Mouse (Mus musculus) embryonic stem cell, embryonic (primary cell): ENCODE data around the gene Syt7.

ENCODE experiments used
- CTCF ChIA-PET, 4 experiments: fragments of 300-600 bp in 2 of 4; fragments of 350-600 bp in 2 of 4; sonication (Branson Sonifier 250); formaldehyde crosslinking; loops; one replicate each; lab custom pipeline; 2022; ENCODE audit warnings: inconsistent platforms in 2 of 4; lab: Charles Lee
- POLR2A ChIA-PET, 4 experiments: fragments of 300-600 bp in 2 of 4; fragments of 350-600 bp in 2 of 4; sonication (Branson Sonifier 250); formaldehyde crosslinking; loops; one replicate each; lab custom pipeline; 2022; ENCODE audit warnings: antibody characterized with exemption in 4 of 4, inconsistent platforms in 1 of 4; lab: Charles Lee

Syt7 gene

DNA sequence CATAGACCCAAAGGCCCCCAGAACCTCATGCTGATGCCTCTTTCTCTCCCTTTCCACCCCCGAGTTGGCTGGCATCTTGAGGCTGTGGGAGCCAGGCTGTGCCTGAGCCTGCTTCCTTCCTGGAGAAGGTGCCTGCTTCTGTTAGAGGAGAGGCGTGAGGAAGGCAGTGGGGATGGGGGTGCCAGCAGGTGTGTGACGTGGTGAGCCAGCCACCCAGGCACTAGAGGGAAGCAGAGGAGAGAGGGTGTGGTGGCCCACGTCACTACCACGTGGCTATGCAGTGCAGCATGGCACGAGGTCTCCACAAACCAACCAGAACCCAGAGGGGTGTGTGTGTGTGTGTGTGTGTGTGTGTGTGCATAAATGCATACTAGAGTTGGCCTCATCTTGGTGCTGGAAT, 9.4 kb downstream of the Syt7 start:
- CTCF ChIA-PET = no interaction called here
- POLR2A ChIA-PET = no interaction called here

DNA sequence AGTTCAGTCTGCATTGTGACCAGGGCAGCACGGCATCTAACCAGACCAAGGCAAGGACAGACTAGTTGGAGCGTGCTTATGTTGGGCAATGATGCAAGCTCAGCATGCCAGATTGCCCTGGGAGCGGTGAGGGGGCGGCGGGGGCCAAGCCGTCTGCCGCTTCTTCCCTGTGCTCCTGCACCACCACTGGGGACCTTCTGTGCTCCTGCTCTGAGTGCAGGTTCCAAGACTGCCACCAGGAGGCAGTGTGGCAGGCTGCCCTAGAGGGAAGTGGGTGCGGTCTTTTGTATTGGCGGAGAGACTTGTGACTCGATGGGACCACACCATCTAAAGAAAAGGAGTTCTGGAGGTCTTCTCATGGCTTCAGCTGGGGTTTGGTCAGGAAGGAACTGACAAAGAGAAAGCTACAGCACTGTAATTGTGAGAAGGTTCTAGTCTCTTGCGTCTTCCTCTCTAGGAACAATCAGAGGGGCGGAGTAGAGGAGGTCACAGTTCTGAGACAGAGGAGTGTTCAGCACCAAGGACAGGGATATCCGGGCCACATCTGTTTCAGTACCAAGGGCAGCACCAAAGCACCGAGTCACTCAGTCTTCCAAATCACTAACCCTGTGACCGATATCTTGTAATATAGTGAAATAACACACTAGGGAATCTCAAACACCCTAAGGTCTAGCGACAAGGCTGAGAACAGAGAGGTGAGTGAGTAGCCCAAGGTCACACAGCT, 14.0 kb downstream of the Syt7 start:
- ChIA-PET POLR2A (interaction anchor here in 2 of 4 experiments (0.6 to 1.6 kb wide), 4 partner anchors 8 to 47 kb away, joined by 3 to 4 read pairs (median 4); no protein-coding TSS in a partner anchor), CTCF (interaction anchor here (0.8 to 2.4 kb wide), 17 partner anchors 9 to 145 kb away, joined by 3 to 14 read pairs (median 3); partner anchors contain the start of gene Syt7 (in 2 of the 4))

GRCm38 (mm10) chr19:10403593-10404380, 14.9 kb downstream of the Syt7 start:
- CTCF ChIA-PET = interaction anchor here in 3 of 4 experiments (0.6 to 1.6 kb wide), 9 partner anchors 10 to 125 kb away, joined by 3 to 9 read pairs (median 4); partner anchors contain the start of gene Syt7 (in 2 of the 3)
- POLR2A ChIA-PET = interaction anchor here in 2 of 4 experiments (0.6 to 1.4 kb wide), 4 partner anchors 10 to 46 kb away, joined by 3 to 5 read pairs (median 3); no protein-coding TSS in a partner anchor

- POLR2A ChIA-PET = interaction anchor here in 2 of 4 experiments (0.6 to 1.4 kb wide), 5 partner anchors 9 to 79 kb away, joined by 3 to 5 read pairs (median 3); partner anchors contain the start of gene Ppp1r32 (in 1 of the 2)
- CTCF ChIA-PET = interaction anchor here in 2 of 4 experiments (1.1 to 1.3 kb wide), 3 partner anchors 9 to 63 kb away, joined by 3 to 9 read pairs (median 4); partner anchors contain the start of gene Syt7 (in 1 of the 2)
Measured at GRCm38 (mm10) chr19:10404424-10404823, 15.5 kb downstream of the Syt7 start.

GRCm38 (mm10) chr19:10404911-10405310, 16.0 kb downstream of the Syt7 start:
- POLR2A ChIA-PET = interaction anchor here in 2 of 4 experiments (0.6 to 1.4 kb wide), 4 partner anchors 9 to 78 kb away, joined by 3 to 5 read pairs (median 3); partner anchors contain the start of gene Ppp1r32 (in 1 of the 2)

DNA sequence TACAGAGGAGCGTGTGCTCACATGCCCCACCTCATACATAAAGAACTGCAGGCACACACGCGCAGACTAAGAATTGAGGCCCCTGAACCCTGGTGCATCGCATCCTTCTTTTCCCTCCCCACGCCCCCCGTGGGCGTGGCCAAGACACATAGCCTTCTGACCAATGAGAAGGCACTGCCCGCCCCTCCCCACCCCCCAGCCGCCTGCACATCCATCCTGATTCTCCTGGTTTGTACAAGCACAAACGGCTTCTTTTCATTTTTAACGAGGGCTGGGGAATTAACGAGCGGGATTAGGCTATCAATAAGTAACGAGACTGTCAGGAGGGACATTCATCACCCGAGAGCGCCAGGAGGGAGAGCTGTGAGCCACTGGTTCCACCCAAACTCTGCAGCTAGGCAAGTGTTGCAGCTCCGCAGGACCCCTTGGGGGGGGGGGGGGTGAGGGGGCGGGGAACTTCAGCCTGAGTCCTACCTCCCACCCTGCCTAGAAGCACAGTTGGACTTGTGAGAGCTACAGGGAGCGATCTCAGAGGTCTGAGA, 24.9 kb downstream of the Syt7 start:
- POLR2A ChIA-PET = interaction anchor here in 3 of 4 experiments (0.6 to 1.6 kb wide), 16 partner anchors 9 to 535 kb away, joined by 3 to 5 read pairs (median 3); partner anchors contain the start of gene Lrrc10b (in 2 of the 3)
- CTCF ChIA-PET = interaction anchor here (0.5 to 1.9 kb wide), 26 partner anchors 9 to 559 kb away, joined by 3 to 10 read pairs (median 4); partner anchors contain the start of genes Fads1 (in 1 of the 4) and Lrrc10b (in 1 of the 4)

More at GRCm38 (mm10) chr19:10404911-10405310, 16.0 kb downstream of the Syt7 start:
- CTCF ChIA-PET = interaction anchor here in 2 of 4 experiments (0.6 to 1.3 kb wide), 5 partner anchors 9 to 64 kb away, joined by 3 to 9 read pairs (median 4); partner anchors contain the start of gene Syt7 (in 1 of the 2)

GRCm38 (mm10) chr19:10415508-10415907, 26.6 kb downstream of the Syt7 start:
- POLR2A ChIA-PET = interaction anchor here in 3 of 4 experiments (0.6 to 1.1 kb wide), 3 partner anchors 13 to 49 kb away, joined by 3 to 7 read pairs (median 3); no protein-coding TSS in a partner anchor
- CTCF ChIA-PET = interaction anchor here in 2 of 4 experiments (0.6 to 1.5 kb wide), 2 partner anchors 74 to 173 kb away, joined by 3 to 4 read pairs; no protein-coding TSS in a partner anchor

- ChIA-PET CTCF (no interaction called here), POLR2A (interaction anchor here in 2 of 4 experiments (1.0 kb wide), 2 partner anchors 9 to 16 kb away, joined by 3 read pairs; no protein-coding TSS in a partner anchor)
Measured at GRCm38 (mm10) chr19:10416889-10417288, 28.0 kb downstream of the Syt7 start.

DNA sequence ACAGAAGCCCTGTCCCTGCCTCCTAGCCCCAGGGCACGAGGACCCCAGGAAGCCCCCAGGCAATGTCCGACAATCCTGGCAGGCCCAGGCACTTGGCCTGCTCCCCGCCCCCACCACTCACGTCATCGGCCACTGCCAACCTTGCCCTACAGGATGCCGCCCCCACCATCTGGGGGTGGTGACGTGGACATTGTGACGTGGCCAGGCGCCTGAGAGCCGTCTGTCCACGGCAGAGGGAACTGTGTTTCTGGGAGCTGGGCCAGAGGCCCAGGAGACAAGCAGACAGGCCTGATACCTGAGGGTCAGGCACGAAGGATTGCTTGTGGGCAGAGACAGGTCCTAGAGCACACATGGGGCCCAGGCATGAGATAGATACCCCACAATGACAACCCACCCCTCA, 28.5 kb downstream of the Syt7 start:
- ChIA-PET CTCF (no interaction called here), POLR2A (interaction anchor here in 2 of 4 experiments (1.0 kb wide), 2 partner anchors 9 to 16 kb away, joined by 3 read pairs; no protein-coding TSS in a partner anchor)

GRCm38 (mm10) chr19:10421986-10422976, 33.4 kb downstream of the Syt7 start:
- CTCF ChIA-PET = interaction anchor here in 2 of 4 experiments (1.5 kb wide), 2 partner anchors 20 to 81 kb away, joined by 3 to 5 read pairs; no protein-coding TSS in a partner anchor
- POLR2A ChIA-PET = interaction anchor here in 1 of 4 experiments (0.6 to 1.0 kb wide), 2 partner anchors 8 to 182 kb away, joined by 3 read pairs; partner anchors contain the start of gene Ddb1

GRCm38 (mm10) chr19:10424751-10425150, 35.9 kb downstream of the Syt7 start:
- CTCF ChIA-PET = interaction anchor here in 2 of 4 experiments (0.8 to 1.5 kb wide), 2 partner anchors 11 kb away, joined by 3 to 6 read pairs; no protein-coding TSS in a partner anchor
- POLR2A ChIA-PET = interaction anchor here in 1 of 4 experiments (0.6 to 2.0 kb wide), 2 partner anchors 92 to 141 kb away, joined by 3 to 5 read pairs; no protein-coding TSS in a partner anchor

- POLR2A ChIA-PET = interaction anchor here in 3 of 4 experiments (0.6 to 2.0 kb wide), 5 partner anchors 9 to 204 kb away, joined by 3 to 5 read pairs (median 3); no protein-coding TSS in a partner anchor
- CTCF ChIA-PET = interaction anchor here in 3 of 4 experiments (0.5 to 1.5 kb wide), 7 partner anchors 10 to 160 kb away, joined by 3 to 6 read pairs (median 3); no protein-coding TSS in a partner anchor
Measured at GRCm38 (mm10) chr19:10425484-10426270, 36.8 kb downstream of the Syt7 start.

- ChIA-PET POLR2A (interaction anchor here in 2 of 4 experiments (0.9 to 2.0 kb wide), 4 partner anchors 9 to 94 kb away, joined by 3 to 5 read pairs (median 3); no protein-coding TSS in a partner anchor), CTCF (interaction anchor here in 3 of 4 experiments (0.6 to 1.5 kb wide), 6 partner anchors 10 to 1151 kb away, joined by 3 to 6 read pairs (median 4); no protein-coding TSS in a partner anchor)
Measured at GRCm38 (mm10) chr19:10426312-10426711, 37.4 kb downstream of the Syt7 start.

GRCm38 (mm10) chr19:10426793-10427192, 37.9 kb downstream of the Syt7 start:
- CTCF ChIA-PET = interaction anchor here in 3 of 4 experiments (0.6 to 1.0 kb wide), 4 partner anchors 60 to 1151 kb away, joined by 3 to 4 read pairs (median 4); no protein-coding TSS in a partner anchor

GRCm38 (mm10) chr19:10427431-10427830, 38.5 kb downstream of the Syt7 start:
- POLR2A ChIA-PET = no interaction called here
- CTCF ChIA-PET = interaction anchor here in 1 of 4 experiments (1.0 kb wide), 2 partner anchors 59 to 87 kb away, joined by 3 to 4 read pairs; no protein-coding TSS in a partner anchor

More at GRCm38 (mm10) chr19:10426793-10427192, 37.9 kb downstream of the Syt7 start:
- POLR2A ChIA-PET = interaction anchor here in 1 of 4 experiments (0.9 kb wide), 1 partner anchor 10 kb away, joined by 3 read pairs; no protein-coding TSS in a partner anchor
